Mouse (Mus musculus) intestine, embryonic 16.5 days (tissue): Measurements from ENCODE around the gene Nme4. TPM values are rescaled to one million over a fixed set of nuclear protein-coding genes. Genes with fewer than 3 reads are reported as not detected.

Experiments used
- ATAC-seq: fragments of 200-750 bp; cut with Nextera tagmentation; 2 replicates; pipeline ENCODE4 v1.8.0; 2017; ENCODE audit warnings: moderate TSS enrichment, moderate library complexity
- H3K27ac ChIP-seq: fragments of 300-500 bp; sonication (generic); 2 replicates; pipeline ENCODE4 v1.5.1; 2014; ENCODE audit warnings: mild to moderate bottlenecking, low read length
- H3K27me3 ChIP-seq: fragments of 300-500 bp; sonication (generic); replicated peaks from 2 replicates; pipeline ENCODE4 v1.6.1; 2014; ENCODE audit warnings: low read length, control low read depth, mixed read lengths; ENCODE audit not compliant: control insufficient read depth, insufficient read depth
- H3K36me3 ChIP-seq: fragments of 300-500 bp; sonication (generic); 2 replicates; pipeline ENCODE4 v1.6.1; 2014; ENCODE audit warnings: low read length, control low read depth; ENCODE audit not compliant: control insufficient read depth, insufficient read depth
- H3K4me1 ChIP-seq: fragments of 300-500 bp; sonication (generic); 2 replicates; pipeline ENCODE4 v1.6.1; 2014; ENCODE audit warnings: low read length, control low read depth, mixed read lengths; ENCODE audit not compliant: control insufficient read depth, insufficient read depth
- H3K4me2 ChIP-seq: fragments of 300-500 bp; sonication (generic); 2 replicates; pipeline ENCODE4 v1.6.1; 2014; ENCODE audit warnings: low read depth, low read length, control low read depth
- H3K4me3 ChIP-seq: fragments of 300-500 bp; sonication (generic); 2 replicates; pipeline ENCODE4 v1.5.1; 2014; ENCODE audit warnings: mild to moderate bottlenecking, low read length
- H3K9ac ChIP-seq: fragments of 300-500 bp; sonication (generic); 2 replicates; pipeline ENCODE4 v1.6.1; 2014; ENCODE audit warnings: low read depth, low read length
- H3K9me3 ChIP-seq: fragments of 300-500 bp; sonication (generic); 2 replicates; pipeline ENCODE4 v1.6.1; 2016; ENCODE audit warnings: low read length, control low read depth; ENCODE audit not compliant: control insufficient read depth
- WGBS: fragments of 180-500 bp; shearing (Covaris S2); extraction: QIAGEN DNeasy Blood & Tissue Kit; methylation state at CpG from one replicate; pipeline ENCODE4 v1.1.7; 2014; 5-methylcytosine and 5-hydroxymethylcytosine counted together
- polyA plus RNA-seq: library from polyadenylated mRNA; unstranded; fragments of >200 nt; fragmentation: Nextera tagmentation; extraction: Ambion mirVana; gene quantifications from 2 replicates; pipeline ENCODE4 v1.2.1, GENCODE M21; 2015

Nme4 gene
- polyA plus RNA-seq, 1 experiment from 2014 or later = 97.1 TPM

GRCm38 (mm10) chr17:26055164-26055563, 40.2 kb downstream of the Nme4 start:
- Histone ChIP-seq H3K4me1 (no peaks in the 10 kb centered on the region), H3K27ac (no peak overlapping the region), H3K36me3 (no peaks in the 10 kb centered on the region), H3K4me3 (no peak overlapping the region), H3K9me3 (no peaks in the 10 kb centered on the region), H3K4me2 (no peak overlapping the region), H3K27me3 (no peaks in the 10 kb centered on the region), H3K9ac (no peak overlapping the region)
- WGBS = 72% methylated on average over 6 of the region's 6 CpGs
- ATAC-seq = no peak

- no peak for ATAC-seq
- Histone ChIP-seq H3K27me3 (no peaks in the 10 kb centered on the region), H3K9ac (no peak overlapping the region), H3K4me1 (no peaks in the 10 kb centered on the region), H3K4me2 (no peak overlapping the region), H3K9me3 (no peaks in the 10 kb centered on the region), H3K4me3 (no peak overlapping the region), H3K36me3 (no peaks in the 10 kb centered on the region), H3K27ac (no peak overlapping the region)
- 63% methylated on average over 17 of the region's 17 CpGs for WGBS
Measured at GRCm38 (mm10) chr17:26054133-26054845, 41.1 kb downstream of the Nme4 start.

GRCm38 (mm10) chr17:26052706-26053105, 42.7 kb downstream of the Nme4 start:
- Histone ChIP-seq H3K27me3 (no peaks in the 10 kb centered on the region), H3K9me3 (no peaks in the 10 kb centered on the region), H3K4me1 (no peaks in the 10 kb centered on the region), H3K36me3 (no peaks in the 10 kb centered on the region), H3K4me3 (no peak overlapping the region), H3K4me2 (no peak overlapping the region), H3K9ac (no peak overlapping the region), H3K27ac (no peak overlapping the region)
- WGBS = 78% methylated on average over 4 of the region's 4 CpGs
- no peak for ATAC-seq

- 88% methylated on average over 4 of the region's 4 CpGs for WGBS
- Histone ChIP-seq H3K4me1 (no peaks in the 10 kb centered on the region), H3K4me3 (no peak overlapping the region)
Measured at GRCm38 (mm10) chr17:26052074-26052473, 43.3 kb downstream of the Nme4 start.

GRCm38 (mm10) chr17:26048118-26048517, 47.3 kb downstream of the Nme4 start:
- Histone ChIP-seq H3K9ac (no peak overlapping the region), H3K4me3 (no peak overlapping the region), H3K36me3 (no peaks in the 10 kb centered on the region), H3K27me3 (no peaks in the 10 kb centered on the region), H3K9me3 (no peaks in the 10 kb centered on the region), H3K4me1 (0 out of 2 replicates have a peak, but pooled peaks cover 2% of the 10 kb centered on the region), H3K27ac (no peak overlapping the region), H3K4me2 (no peak overlapping the region)
- WGBS = 89% methylated on average over 8 of the region's 8 CpGs
- no peak for ATAC-seq

More at GRCm38 (mm10) chr17:26052074-26052473, 43.3 kb downstream of the Nme4 start:
- Histone ChIP-seq H3K27ac (no peak overlapping the region), H3K9ac (no peak overlapping the region), H3K36me3 (no peaks in the 10 kb centered on the region), H3K27me3 (no peaks in the 10 kb centered on the region), H3K9me3 (no peaks in the 10 kb centered on the region), H3K4me2 (no peak overlapping the region)
- ATAC-seq = no peak

GRCm38 (mm10) chr17:26046253-26046997, 49.0 kb downstream of the Nme4 start:
- Histone ChIP-seq H3K9me3 (no peaks in the 10 kb centered on the region), H3K27me3 (no peaks in the 10 kb centered on the region), H3K4me1 (0 out of 2 replicates have a peak, but pooled peaks cover 2% of the 10 kb centered on the region), H3K4me2 (no peak overlapping the region), H3K9ac (no peak overlapping the region), H3K27ac (no peak overlapping the region), H3K36me3 (no peaks in the 10 kb centered on the region), H3K4me3 (no peak overlapping the region)
- ATAC-seq = no peak
- 46% methylated on average over 10 of the region's 10 CpGs for WGBS

GRCm38 (mm10) chr17:26045285-26045684, 50.1 kb downstream of the Nme4 start:
- no peak for ATAC-seq
- Histone ChIP-seq H3K4me3 (no peak overlapping the region), H3K36me3 (no peaks in the 10 kb centered on the region), H3K4me1 (0 out of 2 replicates have a peak, but pooled peaks cover 2% of the 10 kb centered on the region), H3K27me3 (no peaks in the 10 kb centered on the region), H3K27ac (no peak overlapping the region), H3K9me3 (no peaks in the 10 kb centered on the region), H3K9ac (no peak overlapping the region), H3K4me2 (no peak overlapping the region)
- WGBS = 62% methylated on average over 4 of the region's 4 CpGs

- Histone ChIP-seq H3K36me3 (no peaks in the 10 kb centered on the region), H3K9ac (no peak overlapping the region), H3K4me2 (no peak overlapping the region), H3K27ac (0 out of 2 replicates have a peak overlapping the region, but pooled peaks have one; percentile 1), H3K27me3 (no peaks in the 10 kb centered on the region), H3K9me3 (no peaks in the 10 kb centered on the region), H3K4me3 (no peak overlapping the region), H3K4me1 (0 out of 2 replicates have a peak, but pooled peaks cover 2% of the 10 kb centered on the region)
- 53% methylated on average over 5 of the region's 5 CpGs for WGBS
- ATAC-seq = no peak
Measured at GRCm38 (mm10) chr17:26043249-26043636, 52.2 kb downstream of the Nme4 start.

GRCm38 (mm10) chr17:26042599-26043248, 52.7 kb downstream of the Nme4 start:
- 83% methylated on average over 13 of the region's 13 CpGs for WGBS
- Histone ChIP-seq H3K27ac (0 out of 2 replicates have a peak overlapping the region, but pooled peaks have one; percentile 1), H3K9me3 (no peaks in the 10 kb centered on the region), H3K4me3 (no peak overlapping the region), H3K4me1 (0 out of 2 replicates have a peak, but pooled peaks cover 2% of the 10 kb centered on the region), H3K36me3 (no peaks in the 10 kb centered on the region), H3K27me3 (no peaks in the 10 kb centered on the region), H3K4me2 (no peak overlapping the region), H3K9ac (no peak overlapping the region)
- ATAC-seq = no peak
